Mouse (Mus musculus) urinary bladder, postnatal 4 days (tissue): Measurements from ENCODE around the gene Tbl3.
A peak's percentile ranks its signal among the peaks of the same experiment; 100 is the strongest.
"Not testable (repeated sequence)": the region's sequence is repeated elsewhere in the genome, so short reads cannot be mapped to it uniquely, and the experiment has no call there.

Experiments used
- DNase-seq, 2 experiments: peaks; one replicate each; pipeline ENCODE4 v3.0.0; 2021 to 2022; ENCODE audit warnings: low spot score in 2 of 2

Gene Tbl3

DNA sequence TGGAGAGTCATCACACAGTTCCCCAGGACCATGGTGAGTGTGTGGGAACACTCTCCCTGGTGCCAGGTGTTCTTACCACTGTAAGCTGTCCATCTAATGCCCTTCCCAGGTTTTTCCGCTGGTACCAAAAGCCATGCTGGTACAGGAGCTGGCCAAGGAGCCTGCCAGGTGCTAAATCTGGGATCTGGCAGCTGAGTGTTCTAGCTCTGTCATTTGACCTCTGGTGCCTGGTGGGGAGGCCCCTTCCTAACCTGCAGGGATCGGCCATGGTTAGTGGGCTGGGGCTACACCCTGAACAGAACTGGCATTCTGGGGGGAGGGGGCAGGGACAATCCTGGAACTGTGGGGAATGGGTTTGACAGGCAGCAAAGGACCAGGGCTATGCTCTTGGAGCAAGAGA, 20.2 kb upstream of the Tbl3 start, which contains the start of gene Rpl3l:
Gene Rpl3l, plus strand, starts transcription at position 203 of the 400 bp plus-strand sequence.
- no peak for DNase-seq

DNA sequence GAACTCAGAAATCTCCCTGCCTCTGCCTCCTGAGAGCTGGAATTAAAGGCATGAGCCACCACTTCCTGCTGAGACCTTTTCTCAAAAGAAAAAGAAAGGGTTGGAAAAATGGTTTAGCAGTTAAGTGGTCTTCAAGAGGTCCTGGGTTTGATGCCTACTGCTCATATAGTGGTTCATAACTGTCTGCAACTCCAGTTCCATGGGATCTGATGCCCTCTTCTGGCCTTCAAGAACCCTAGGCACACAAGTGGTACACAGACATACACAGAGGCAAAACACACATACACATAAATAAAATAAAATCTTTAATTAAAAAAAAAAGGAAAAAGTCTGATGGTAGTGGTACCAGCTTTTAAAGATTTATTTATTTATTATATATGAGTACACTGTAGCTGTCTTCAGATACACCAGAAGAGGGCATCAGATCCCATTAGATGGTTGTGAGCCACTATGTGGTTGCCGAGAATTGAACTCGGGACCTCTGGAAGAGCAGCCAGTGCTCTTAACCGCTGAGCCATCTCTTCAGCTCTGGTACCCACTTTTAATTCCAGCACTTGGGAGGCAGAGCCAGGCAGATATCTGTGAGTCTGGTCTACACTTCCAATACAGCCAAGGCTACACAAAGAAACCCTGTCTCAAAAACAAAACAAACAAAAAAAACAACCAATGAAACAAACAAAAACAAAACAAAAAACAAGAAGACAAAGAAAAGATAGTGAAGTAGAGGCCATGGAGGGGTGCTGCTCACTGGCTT, 18.4 kb upstream of the Tbl3 start:
- no peak for DNase-seq

DNA sequence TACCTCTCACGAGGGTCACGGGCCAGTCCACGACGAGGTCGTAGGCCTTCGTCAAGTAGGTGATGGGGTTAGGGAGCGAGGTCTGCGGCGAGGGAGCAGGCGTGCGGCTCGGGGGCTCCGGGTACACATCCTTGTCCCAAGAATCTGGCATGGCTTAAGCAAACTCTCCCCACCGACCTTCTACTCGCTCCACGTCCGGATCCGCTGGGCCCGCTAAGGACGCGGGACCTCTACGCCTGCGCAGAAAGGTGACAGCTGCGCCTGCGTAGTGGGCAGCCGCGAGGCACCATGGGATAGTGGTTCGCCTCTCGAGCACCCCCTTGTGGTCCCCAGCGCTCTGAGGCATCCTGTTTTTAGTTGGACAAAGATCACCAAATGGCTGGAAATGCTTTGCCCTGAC, 16.7 kb upstream of the Tbl3 start, which contains the start of gene Ndufb10:
Gene Ndufb10, minus strand, starts transcription at position 295 of the 400 bp plus-strand sequence.
- DNase-seq: peak; percentile 92 to 97

DNA sequence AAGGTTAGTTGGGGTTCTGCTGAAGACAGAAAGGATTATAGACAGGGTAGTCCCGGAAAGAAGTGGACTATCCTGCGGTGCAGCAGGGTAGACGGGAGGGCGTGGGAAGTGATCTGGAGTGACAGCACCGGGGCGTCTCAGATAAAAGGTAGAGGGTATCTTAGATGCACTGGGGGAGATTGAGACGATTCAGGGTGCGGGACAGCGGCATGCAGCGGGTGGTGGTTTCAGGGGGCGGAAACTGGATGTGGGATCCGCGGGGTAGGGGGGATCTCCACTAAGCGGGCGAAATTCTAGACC, 16.4 kb upstream of the Tbl3 start:
- no peak for DNase-seq

DNA sequence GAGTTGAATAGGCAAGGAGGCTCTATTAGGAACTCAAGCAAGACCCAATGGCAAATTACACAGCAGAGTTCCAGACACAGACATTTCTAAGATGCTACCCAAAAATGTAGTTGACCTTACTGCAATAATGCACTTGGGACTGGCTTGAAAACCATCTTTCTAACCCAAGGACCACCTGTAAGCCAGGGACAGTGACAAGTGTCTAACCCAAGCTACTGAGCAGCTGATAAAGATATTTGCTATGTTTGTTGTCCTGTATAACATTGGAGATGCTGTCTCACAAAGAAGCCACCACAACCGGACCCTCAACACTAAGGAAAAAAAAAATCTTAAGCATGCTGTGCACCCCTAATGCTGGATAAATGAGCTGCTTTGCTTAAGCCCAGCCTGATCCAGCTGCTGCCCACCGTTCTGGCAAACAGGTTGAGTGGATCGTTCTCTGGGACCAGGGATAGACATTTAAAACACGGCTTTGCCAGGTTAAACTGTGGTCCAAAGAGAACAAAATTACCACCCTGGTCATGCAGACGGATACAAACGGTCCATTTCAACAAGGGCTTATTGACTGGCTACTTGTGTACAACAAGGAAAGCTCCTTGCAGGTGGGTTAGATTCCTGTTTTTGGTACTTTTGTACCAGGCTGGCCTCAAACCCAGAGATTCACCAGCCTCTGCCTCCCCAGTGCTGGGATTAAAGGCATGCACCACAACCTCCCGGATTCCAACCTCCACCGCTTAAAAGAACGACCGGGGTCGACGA, 15.8 kb upstream of the Tbl3 start:
- DNase-seq: no peak

DNA sequence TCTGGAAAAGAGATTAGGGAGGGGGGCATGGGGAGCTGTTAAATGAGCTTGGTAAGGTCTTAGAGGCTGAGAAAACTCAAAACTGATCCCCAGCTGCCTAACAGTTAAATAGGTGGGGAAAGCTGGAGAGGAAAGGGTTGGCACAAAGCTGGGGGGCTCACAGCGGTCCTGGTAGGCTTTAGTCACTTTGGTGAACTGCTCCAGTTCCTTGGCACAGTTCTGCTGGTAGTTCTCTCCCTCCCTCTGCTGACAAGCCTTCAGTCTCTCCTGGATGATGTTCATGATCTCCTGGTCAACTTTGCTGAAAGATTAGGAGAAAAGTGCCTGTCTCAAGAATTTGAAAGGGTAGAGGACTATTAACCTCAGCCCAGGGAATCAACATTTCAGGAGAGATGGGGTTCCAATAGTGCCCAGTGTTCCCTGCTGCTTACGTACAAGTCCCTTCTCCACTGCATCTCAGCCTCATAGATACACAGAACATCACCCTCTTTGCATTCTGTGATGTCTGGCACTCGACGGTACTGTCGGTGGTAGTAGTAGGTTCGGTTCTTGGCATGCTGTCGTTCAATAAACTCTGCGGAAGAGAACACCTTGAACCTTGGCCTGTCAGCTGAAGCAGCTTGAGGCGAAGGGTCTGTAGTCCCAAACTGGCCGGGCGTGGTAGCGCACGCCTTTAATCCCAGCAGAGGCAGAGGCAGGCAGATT, 14.9 kb upstream of the Tbl3 start:
- no peak for DNase-seq

DNA sequence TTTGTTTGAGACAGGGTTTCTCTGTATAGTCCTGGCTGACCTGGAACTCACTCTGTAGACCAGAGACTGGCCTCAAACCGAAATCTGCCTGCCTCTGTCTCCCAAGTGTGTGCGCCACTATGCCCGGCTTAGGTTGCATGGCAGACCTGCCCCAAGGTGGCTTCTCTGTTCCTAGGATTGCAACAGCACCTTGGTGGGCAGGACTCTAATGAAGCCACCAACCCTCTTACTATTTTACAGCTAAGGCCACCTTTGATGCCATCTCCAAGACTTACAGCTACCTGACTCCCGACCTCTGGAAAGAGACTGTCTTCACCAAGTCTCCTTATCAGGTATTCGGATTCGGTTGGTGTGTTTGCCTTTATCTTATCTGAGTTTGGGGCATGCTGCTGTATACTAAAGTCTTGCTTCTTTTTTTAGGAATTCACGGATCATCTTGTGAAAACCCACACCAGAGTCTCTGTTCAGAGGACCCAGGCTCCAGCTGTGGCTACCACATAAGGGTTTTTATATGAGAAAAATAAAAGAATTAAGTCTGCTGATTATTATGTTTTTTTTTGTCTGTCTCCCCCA, 14.0 kb upstream of the Tbl3 start:
- DNase-seq: not testable (repeated sequence)

DNA sequence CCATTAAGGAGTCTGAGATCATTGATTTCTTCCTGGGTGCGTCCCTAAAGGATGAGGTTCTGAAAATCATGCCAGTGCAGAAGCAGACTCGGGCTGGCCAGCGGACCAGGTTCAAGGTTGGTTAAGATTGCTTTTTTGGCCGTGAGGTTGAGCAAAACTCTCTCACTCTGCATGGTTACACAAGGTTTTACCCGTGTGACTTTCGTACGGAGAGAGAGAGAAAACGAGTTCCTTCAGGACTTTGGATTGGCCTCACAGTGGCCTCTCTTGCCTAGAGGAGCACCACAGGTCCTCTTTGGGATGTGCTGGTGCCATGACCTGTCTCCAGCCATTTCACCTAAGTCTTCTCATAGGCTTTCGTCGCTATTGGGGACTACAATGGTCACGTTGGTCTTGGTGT, 13.2 kb upstream of the Tbl3 start:
- DNase-seq: not testable (repeated sequence)

DNA sequence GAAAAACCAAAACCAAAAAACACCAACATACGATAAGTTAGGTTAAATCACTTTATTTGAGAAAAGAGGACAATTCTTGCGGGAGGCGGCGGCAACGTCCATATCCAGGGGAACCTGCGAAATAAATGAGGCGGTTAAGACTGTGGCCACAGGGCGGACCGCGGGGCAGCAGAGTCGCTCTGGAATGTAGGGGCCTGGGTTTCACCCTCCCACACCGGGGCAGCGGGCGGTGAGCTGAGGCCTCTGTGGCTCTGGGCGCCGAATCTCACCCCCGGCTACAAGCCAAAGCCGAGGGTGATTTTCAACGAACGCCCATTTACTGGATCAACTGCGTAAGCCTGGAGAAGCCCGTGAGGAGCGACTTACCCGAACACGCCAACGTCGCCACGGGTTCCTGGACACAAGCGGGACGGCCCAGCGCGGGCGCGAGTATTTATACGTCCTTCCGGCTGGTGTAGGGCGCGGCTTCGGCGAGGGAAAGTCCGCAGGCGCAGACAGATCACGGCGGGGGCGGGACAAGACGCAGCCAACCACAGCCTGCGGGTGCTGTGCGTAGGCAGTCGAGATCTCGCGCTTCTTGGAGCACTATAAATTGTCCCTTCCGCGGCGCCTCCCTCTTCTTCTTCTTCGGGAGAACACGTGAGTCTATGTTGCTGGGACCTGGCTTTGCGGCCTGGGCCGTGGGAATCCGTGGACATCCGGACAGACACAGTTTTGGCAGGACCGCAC, 12.2 kb upstream of the Tbl3 start:
- peak; percentile 98 to 99 for DNase-seq

DNA sequence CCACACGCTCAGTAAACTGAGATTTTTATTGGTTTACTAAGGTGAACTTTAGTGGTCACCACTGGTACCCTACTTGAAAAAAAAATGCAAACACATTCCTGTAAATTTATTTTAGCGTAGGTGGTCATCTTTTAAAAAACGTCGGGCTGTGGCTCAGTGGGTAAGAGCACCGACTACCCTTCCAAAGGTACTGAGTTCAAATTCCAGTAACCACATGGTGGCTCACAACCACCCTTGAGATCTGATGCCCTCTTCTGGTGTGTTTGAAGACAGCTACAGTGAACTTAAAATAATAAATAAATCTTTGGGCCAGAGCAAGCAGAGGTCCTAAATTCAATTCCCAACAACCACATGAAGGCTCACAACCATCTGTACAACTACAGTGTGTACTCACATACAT, 11.5 kb upstream of the Tbl3 start:
- DNase-seq: not testable (repeated sequence)

DNA sequence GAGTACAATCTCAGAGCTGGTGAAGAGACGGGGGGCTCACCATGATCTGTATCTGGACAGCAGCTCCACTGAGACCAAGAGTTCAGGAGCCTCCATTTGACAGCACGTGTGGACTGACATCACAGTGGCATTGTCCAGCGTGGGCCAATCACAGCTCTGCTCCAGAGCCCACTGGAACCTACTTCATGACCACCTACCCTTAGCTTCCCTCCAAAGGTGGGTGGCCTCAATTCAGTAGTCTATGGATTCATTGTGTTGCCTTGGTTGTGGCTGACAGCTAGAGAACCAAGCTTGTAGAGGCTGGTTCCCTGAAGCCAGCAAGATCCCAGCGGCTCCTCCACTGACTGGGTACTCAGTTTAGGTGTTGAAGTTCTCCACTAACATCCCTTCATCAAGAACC, 10.5 kb upstream of the Tbl3 start, which contains the start of the genes Rnf151 and Rps2:
Gene Rnf151, minus strand, starts transcription at position 121 of the 400 bp plus-strand sequence.
Gene Rps2, plus strand, starts transcription at position 174 of the 400 bp plus-strand sequence.
- DNase-seq: no peak

DNA sequence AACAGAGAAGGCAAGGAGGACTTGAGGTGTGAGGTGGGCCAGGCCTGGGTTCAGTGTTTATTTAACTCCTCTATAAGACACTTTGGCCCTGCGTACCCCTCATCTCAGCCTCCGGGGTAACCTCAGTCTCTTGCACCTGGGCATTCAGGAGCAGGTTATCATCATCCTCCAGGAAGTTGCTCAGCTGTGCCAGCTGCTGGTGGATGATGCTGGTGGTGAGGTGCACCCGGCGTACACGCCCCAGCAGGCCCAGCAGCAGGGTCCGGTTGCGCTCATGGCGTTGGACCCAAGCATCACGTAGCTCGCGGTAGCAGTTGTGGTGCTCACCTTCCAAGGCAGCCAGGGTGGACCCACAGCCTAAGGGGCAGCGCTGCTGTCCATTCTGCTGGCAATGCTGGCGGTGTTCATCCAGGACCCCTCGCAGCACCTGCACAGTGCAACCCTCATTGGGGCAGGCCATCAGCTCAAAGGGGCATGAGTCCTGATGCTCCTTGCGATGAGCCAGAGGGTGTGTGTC, 8.8 kb upstream of the Tbl3 start:
- no peak for DNase-seq

DNA sequence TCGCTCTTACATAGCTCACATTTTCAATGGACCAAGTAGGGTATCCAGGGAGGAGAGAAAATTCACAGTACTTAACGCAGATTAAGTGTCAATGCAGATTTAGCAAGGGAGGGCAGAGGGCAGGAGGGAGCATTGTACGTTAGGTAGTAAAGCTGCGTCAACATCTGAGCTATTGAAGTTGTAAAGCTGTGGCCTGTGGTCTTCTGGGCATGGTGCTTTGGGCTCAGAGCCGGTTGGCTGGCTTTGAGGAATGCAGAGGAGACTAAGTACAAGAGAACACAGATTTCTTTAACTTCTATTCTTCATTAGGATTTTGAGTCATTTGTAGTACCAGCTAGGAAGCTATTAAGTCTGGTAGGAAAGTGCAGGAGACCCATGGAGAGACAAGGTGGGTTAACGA, 8.1 kb upstream of the Tbl3 start:
- no peak for DNase-seq

DNA sequence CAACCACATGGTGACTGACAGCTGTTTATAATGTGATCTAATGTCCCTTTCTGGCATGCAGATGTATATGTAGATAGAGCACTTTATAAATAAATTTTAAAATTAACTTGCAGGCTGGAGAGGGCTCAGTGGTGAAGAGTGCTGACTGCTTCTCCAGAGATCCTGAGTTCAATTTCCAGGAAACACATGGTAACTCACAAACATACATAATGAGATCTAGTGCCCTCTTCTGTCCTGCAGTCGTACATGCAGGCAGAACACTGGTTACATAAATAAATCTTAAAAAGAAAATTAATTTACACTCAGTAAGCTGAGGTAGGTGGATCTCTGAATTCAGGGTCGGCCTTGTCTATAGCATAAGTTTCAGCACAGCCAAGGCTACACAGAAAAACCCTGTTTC, 1.2 kb upstream of the Tbl3 start:
- no peak for DNase-seq

DNA sequence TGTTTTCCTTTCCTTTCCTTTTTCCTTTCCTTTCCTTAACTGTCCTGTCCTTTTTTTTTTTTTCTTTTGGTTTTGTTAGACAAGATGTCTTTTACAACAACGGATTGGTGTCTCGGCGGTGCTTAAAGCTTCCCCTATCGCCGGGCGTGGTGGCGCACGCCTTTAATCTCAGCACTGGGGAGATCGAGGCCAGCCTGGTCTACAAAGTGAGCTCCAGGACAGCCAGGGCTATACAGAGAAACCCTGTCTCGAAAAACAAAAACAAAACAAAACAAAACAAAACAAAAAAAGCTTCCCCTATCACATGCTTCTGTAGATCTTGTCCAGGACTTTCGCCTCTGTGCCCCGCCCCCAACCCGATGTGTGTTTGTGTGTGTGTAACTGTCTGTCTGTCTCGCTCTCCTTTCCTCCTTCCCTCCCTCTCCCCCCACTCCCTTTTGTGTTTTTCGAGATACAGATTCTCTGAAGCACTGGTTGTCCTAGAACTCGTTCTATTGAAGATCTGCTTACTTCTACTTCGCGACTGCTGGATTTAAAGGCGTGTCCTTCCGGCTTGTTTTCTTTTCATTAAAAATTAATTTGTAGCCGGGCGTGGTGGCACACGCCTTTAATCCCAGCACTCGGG, 453 bp upstream of the Tbl3 start:
- no peak for DNase-seq

DNA sequence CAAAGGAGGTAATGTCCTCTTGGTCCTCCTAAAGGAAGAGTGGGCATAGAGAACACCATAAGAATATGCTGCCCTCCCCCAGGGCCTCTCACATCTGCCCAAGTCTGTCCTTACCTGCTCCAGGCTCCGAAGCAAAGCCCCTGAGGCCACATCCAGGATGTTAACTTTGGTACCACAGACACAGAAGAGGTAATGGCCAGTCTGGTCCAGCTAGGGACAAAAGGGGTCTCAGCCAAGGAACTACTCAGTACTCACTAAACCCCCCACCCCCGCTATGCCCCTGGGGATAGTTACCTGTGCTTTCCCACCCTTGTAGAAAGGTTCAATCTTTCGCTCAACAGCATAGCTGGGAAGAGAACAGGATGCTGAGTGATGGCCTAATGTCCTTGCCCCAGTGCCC, 1.6 kb downstream of the Tbl3 start:
- no peak for DNase-seq

DNA sequence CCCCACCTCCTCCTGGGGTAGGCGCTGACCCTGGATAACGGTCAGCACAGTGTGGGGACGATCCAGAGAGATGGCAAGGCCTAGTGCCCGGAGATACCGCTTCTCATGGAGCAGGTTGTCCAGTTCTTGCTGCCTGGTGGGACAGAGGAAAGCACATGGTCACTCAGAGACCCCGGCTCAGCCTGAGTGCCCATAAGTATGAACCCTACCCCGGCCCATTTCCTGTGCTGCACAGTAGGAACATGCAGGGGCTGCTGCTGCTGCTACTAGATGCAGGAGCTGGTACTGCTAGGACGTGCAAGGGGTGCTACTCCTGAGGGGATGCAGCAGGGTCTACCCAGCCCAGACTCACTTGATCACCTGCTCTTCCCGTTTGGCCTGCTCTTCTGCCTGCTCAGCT, 6.2 kb downstream of the Tbl3 start:
- DNase-seq: no peak

DNA sequence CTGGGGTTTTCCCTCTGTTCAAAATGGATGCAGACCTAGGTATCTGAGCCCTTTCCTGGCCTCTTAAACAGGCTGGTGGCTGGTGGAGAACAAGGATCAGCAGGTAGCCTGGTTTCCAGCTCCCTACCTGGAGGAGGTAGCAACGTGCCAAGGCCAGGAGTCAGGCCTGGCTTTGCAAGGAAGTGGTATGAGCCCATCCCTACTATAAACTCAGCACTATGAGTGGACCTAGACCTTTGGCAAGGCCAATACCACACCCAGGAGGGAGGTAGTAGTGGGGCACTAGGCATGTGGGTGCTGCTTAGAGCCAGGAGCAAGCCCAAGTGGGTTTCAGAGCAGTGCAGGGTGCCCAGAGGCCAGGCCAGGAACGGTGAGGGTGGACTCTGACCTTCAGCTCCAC, 8.0 kb downstream of the Tbl3 start:
- DNase-seq: no peak

DNA sequence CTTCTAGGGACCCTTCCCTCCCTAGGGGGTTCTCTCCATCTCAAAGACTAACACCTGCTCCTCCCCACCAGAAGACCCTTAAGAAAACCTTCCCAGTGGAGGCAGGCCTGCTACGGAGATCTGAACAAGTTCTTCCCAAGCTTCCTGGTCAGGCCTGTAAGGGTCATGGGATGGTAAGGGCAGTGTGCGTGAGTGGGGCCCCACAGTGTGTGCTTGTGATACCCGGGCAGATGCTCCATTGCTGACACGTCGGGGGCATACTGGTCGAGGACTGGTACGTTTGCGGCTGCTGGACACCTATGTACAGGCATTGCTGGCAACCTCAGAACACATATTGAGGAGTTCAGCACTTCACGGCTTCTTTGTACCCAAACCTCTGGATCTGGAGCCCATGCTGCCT, 8.7 kb downstream of the Tbl3 start:
- no peak for DNase-seq

DNA sequence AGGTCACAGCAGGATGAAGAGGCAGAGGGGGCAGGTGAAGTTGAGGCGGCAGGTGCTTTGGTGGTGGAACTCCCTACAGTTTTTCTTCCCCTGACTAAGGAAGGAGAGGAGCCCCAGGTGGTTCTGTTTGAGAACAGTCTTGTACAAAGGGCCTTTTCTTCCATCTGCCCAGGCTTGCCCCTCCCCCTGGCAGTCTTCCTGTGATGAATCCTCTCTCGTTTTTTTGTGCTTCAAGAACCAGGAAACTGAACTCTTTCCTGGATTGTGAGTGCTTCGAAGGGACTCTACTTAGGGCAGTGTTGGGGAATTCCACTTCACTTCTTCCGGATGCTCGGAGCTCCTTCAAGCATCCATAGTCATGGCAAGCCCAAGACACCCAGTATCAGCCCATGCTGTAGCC, 9.5 kb downstream of the Tbl3 start:
- DNase-seq: no peak
